Mouse (Mus musculus) frontal cortex, adult (tissue): ENCODE results near the gene Slc27a4.

ENCODE experiments used
- ATAC-seq: cut with Nextera tagmentation; 2 replicates; pipeline ENCODE4 v1.9.2; 2017; ENCODE audit warnings: mild to moderate bottlenecking, moderate library complexity, mixed read lengths; ENCODE audit not compliant: low TSS enrichment

The Slc27a4 gene

DNA sequence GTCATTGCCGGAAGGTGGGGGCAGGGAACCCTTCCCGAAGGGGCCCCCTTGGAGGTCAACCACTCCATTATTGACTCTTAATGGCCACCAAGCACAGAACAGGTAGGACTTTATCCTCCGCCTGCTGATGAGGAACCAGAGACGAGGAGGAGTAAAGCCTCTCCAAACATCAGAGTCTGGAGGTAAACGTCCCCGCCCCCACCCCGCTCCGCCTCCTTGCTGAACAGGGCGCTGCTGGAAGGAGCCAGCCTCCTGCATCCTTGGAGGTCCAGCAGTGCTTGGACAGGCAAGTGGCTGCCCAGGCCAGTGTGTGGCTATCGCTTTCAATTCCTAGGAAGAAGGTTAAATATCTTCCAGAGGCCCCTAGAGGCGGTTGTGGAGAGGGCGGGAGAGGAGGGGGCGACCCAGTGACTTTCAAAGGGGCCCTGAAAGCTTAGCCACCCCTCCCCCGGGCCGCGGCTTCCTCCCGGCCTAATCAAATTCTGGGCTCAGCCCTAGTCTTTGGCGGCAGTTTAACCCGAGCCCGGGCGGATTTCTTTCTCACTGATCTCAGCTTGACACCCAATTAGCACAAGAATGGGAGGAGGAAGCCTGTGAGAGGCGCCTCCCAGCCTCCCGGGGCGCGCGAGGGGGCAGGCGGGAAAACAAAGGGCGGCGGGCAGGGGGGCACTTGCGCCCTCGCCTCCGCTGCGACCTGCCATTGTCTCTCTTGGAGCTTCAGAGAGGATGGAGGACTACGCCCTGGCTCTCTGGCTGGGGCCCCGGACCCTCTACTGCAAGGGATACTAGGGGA lies 17.8 kb downstream of the Slc27a4 start, which contains the start of gene Urm1:
Gene Urm1 (plus strand): TSS at position 51 of the 793 bp plus-strand sequence.
- peak; percentile 78 for ATAC-seq

GRCm38 (mm10) chr2:29826318-29826925 lies 24.0 kb downstream of the Slc27a4 start:
- ATAC-seq = peak; percentile 11

DNA sequence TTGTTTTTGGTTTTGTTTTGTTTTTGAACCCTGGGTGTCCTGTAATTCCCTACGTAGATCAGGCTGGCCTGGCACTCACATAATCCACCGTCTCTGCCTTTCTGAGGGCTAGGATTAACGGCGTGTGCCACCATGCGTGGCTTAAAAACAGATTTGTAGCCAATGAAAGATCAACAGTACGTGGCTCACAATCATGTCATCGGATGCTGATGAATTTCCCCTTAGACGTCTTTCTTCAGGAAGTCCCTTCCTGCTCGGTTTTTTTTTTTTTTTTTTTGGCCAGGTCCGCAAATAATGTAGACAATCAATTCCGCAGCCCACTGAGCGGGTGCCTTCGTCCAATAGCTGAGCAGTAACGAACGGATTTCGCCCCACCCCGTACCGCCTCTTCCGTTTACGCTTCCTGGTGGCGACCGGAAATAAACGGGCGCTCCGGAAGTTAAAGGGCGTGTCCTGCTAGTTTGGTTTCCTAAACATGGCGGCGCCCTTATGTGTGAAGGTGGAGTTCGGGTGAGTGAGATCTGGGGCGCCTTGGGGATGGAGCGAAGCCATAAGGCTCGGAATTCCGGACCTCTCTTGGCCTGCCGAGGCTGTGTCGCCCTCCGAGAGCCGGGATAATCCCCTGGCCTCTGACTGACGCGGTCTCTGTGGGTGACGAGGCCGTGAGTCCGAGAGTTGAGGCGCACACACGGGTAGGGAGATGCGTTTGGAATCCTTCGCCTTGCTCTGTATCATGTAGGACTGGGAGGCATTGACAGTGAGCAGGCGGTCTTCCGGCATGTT lies 24.7 kb downstream of the Slc27a4 start:
- ATAC-seq = peak; percentile 97

DNA sequence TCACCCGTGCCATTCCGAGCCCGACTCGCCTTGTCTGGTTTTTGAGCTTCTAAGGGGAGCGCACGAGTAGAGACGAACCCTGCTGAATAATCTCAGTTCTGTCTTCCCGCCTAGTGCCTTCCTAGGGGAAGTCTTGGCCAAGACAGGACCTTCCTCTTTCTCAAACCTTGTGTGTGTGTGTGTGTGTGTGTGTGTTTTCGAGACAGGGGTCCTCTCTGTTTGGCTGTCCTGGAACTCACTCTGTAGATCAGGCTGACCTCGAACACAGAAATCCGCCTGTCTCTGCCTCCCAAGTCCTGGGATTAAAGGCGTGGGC lies 25.2 kb downstream of the Slc27a4 start:
- ATAC-seq = no peak

DNA sequence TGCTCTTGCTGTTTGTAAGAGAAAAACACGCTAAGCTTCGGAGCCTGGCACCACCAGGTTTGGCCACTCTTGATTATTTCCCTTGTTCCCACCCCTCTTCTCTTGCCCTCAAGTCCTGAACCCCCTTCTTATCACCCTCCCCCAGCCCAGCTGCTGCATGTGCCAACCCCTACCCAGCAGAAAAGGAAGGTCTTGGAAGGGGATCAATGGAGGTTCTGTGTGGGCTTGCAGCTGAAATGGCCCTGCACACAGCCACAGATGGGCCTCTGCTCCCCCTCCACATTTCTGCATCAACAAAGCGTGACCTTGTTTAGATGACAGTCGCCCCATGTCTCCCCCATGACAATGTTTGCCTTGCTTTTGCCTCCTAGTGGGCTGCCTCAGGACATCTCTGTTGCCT lies 28.7 kb downstream of the Slc27a4 start:
- ATAC-seq = no peak

DNA sequence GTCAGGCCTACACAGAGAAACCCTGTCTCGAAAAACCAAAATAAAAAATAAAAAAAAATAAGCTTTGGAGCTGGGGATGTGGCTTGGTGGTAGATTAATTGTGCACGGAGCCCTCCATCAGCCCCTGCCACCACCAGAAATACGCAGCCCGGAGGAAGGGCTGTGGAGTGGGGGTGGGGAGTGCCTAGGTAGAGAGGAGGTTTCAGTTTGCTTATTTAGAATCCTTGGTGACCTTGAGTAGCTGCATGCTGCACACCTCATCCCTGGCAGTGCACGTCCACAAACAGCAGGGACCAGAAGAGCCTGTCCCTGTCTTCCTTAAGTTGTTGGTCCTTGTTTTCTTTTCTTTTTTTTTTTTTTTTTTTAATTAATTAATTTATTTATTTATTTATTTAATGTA lies 31.4 kb downstream of the Slc27a4 start:
- ATAC-seq = no peak

DNA sequence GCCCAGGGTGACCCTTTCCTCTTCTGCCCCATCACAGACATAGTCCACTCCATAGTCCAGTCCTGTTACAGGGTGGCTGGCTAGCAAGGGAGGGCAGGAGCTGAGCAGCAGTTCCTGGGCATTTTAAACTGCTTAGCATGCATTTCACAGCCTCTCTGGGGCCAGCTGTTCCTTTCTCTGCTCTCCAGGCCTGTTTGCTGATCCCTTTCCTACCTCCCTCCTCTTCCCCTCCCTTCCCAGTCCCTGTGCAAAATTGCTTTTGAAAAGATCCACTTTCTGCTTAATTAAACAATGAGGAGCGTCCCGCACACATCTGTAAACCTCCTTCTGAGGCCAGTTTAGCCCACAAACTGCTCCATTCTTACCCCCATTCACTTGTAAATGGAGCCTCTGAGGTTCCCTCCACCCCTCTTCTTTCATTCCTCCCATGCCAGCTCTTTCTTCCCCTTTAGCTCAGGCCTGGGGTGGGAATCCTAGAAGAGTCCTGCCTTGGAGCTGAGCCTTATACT lies 33.0 kb downstream of the Slc27a4 start:
- ATAC-seq = 0 out of 2 replicates have a peak, but pooled peaks have one; percentile 24

DNA sequence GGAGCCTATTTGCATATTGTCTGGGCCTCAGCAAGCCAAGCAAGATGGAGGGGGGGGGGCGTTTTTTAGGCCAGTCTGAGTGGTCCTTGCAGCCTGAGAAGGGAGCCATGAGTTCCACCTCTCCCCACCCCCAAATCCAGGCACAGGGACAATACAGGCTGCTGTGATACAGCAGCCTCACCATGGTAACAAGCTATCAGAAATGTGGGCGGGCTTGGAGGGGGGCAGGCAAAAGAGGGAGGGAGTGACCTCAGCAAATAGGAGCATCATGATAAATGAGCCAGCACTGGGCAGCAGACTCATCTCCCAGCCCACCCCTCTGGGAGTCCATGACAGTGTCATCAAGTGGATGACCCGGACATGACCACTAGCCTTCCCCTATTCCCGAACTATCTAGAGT lies 37.0 kb downstream of the Slc27a4 start:
- ATAC-seq = no peak

GRCm38 (mm10) chr2:29843231-29844105 lies 41.0 kb downstream of the Slc27a4 start:
- ATAC-seq = peak; percentile 45

DNA sequence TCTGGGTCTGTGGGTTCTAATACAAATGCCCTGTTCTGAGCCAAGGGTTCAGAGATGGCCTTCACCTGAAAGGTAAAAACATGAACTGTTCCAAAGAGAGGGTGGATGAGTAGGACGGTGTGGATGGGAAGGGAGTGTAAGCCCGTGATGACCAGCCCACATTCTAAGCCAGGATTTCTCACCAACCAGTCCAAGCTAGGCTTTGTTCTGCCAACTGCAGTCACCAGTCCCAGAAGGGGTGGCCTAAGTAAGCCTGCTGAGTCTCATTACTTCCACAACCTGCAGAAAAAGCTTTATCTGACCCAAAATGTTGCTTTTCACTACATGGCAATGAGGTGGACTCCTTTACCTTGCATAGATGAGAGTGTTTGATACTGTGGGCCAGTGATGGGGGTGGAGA lies 41.7 kb downstream of the Slc27a4 start:
- peak; percentile 11; the same call in 1 of the 2 replicates for ATAC-seq

- ATAC-seq = no peak
Measured at GRCm38 (mm10) chr2:29844661-29845060, 42.2 kb downstream of the Slc27a4 start.

GRCm38 (mm10) chr2:29845636-29846035 lies 43.2 kb downstream of the Slc27a4 start:
- ATAC-seq = no peak

DNA sequence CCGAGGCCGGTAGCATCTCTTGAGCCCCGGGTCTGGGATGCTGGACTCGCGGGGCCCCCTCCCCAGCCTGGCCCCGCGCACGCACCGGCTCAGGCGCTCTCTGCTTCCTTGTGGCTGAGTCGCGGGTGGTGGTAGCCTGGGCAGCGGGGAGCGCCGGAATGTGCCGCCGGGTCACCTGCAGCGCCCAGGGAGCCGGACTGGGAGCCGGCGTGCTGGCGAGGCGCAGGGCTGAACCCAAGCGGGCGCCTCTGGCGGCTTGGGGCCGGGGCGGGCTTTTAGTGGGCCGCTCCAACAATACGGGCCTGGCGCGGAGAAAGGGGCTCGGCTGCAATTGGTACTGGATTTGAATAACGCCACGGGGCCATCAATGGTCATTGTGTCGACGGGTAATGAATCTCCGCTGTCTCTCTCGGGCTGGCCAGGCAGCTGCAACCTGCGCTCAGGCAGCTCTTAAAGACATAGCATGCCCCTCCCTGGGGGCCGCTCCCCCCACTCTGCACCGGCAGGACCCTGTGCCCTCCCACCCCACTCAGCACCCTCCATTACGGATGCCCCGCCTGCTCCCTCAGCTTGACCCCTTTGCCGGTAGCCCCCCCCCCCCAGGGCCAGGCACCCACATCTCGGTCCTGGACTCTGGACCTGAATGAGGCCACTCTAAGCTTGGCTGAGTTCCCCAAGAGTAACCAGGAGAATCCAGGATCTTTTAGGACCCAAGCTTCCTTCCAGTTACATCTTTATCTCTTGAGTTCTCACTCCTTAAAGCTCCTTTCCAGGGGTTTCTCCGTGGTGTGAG lies 43.8 kb downstream of the Slc27a4 start:
- ATAC-seq = no peak

- ATAC-seq = no peak
Measured at GRCm38 (mm10) chr2:29846911-29847310, 44.5 kb downstream of the Slc27a4 start.

- ATAC-seq = no peak
Measured at GRCm38 (mm10) chr2:29849041-29849440, 46.6 kb downstream of the Slc27a4 start.

DNA sequence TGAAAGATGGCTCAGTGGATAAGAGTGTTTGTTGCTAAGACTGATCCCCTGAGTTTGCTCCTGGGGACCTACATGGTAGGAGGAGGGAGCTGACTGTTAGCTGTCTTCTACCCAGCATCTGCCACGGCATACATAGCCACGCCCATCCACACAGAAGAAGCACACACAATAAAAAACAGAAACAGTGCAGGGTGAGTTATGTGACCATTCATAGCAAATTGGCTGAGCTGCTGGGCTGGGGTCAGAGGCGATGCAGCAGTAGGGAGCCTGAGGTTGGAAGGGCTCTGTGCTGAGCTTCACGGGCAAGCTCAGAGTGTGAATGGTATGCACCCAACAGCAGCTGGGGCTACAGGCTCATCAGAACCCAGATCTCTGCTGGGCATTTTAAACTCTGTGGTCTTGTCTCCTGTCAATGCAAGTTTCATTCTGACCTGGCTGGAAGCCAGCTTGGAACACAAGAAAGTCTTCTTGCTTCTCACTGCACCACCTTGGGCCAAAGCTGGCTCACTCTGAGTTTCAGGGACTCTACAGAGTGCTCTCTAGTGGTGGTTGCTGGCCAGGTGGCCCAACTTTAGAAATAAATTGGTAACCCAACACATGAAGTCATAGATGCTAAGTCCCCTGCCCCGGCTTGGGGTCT lies 47.5 kb downstream of the Slc27a4 start:
- ATAC-seq = no peak

- no peak for ATAC-seq
Measured at GRCm38 (mm10) chr2:29852957-29853485, 50.6 kb downstream of the Slc27a4 start.

- ATAC-seq = no peak
Measured at GRCm38 (mm10) chr2:29853736-29854135, 51.3 kb downstream of the Slc27a4 start.

DNA sequence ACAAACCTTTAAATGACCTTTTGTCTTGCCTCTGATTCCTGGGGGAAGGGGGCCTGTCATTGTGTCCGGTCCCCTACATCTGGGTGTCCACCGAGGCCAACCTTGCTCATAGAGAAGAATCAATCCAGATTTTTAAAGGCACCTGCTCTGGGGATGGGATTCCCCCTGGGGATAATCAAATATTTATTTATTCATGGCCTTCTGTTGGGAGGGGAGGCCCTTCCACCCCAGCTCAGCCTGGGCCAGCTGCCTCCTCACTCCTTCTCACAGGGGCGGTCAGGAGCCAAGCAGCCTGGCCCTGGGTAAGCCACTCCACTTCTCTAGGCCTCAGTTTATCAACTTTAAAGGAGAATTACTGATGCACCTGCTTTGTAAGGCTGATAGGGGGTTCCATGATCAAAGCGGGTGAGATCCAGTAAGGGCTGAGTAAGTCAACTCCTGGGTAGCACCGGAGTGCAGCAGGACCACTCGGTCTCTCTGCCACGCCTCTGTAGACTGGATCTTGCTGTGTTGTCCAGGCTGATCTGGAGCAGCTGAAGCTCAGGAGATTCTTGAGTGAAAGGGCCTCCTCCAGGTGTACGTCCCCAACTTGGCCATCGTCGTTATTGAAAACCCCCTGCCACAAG lies 53.3 kb downstream of the Slc27a4 start:
- ATAC-seq = no peak
